Mouse (Mus musculus) cerebellum, adult 2 months (tissue): ENCODE data around the gene Rora. TPM values are rescaled to one million over a fixed set of nuclear protein-coding genes. Genes with fewer than 3 reads are reported as not detected.

ENCODE experiments used
- DNase-seq, 2 experiments: peaks; one replicate each; pipeline ENCODE4 v3.0.0; 2021
- H3K27ac ChIP-seq: fragments of 200-500 bp; 2 replicates; pipeline ENCODE4 v1.5.1; 2012; ENCODE audit warnings: low read length, control low read depth, inconsistent platforms; ENCODE audit not compliant: insufficient read depth
- H3K27me3 ChIP-seq: fragments of 200-500 bp; 2 replicates; pipeline ENCODE4 v1.6.1; 2012; ENCODE audit warnings: inconsistent platforms, mild to moderate bottlenecking, low read length, moderate library complexity; ENCODE audit not compliant: control insufficient read depth, insufficient read depth
- H3K4me1 ChIP-seq: fragments of 200-500 bp; 2 replicates; pipeline ENCODE4 v1.6.1; 2011; ENCODE audit warnings: low read length; ENCODE audit not compliant: control insufficient read depth, insufficient read depth
- H3K4me3 ChIP-seq: fragments of 200-500 bp; replicated peaks from 2 replicates; pipeline ENCODE3; 2011; ENCODE audit warnings: mild to moderate bottlenecking, low read depth, low read length, control low read depth; ENCODE audit not compliant: insufficient read depth
- CTCF ChIP-seq: fragments of 200-500 bp; IDR thresholded peaks from 2 replicates; pipeline ENCODE4 v1.5.1; 2011; ENCODE audit warnings: low read depth, mild to moderate bottlenecking, control low read depth, low read length, moderate library complexity, borderline replicate concordance; ENCODE audit not compliant: insufficient read depth
- POLR2A ChIP-seq: fragments of 200-500 bp; IDR thresholded peaks from 2 replicates; pipeline ENCODE4 v1.6.1; 2011; ENCODE audit warnings: low read length, control low read depth, borderline replicate concordance; ENCODE audit not compliant: insufficient read depth
- WGBS: fragments of 180-500 bp; shearing (Covaris S2); methylation state at CpG from one replicate; pipeline ENCODE4 v1.1.7; 2018; 5-methylcytosine and 5-hydroxymethylcytosine counted together
- polyA plus RNA-seq: library from polyadenylated mRNA; depleted of rRNA; stranded (reverse); fragments of >200 nt; gene quantifications from 2 replicates; pipeline ENCODE4 v1.2.3, GENCODE M21; 2012

Gene Rora
- polyA plus RNA-seq, 1 experiment = 58.4 TPM

- DNase-seq = no peak
- H3K4me3 ChIP-seq = no peak overlapping the region
- H3K27ac ChIP-seq = no peak overlapping the region
- 90% methylated on average over 3 of the region's 3 CpGs for WGBS
- H3K27me3 ChIP-seq = no peaks in the 10 kb centered on the region
- TF ChIP-seq CTCF = no peak
- no peak for TF ChIP-seq POLR2A
- peaks cover 3% of the 10 kb centered on the region; the same call in 1 of the 2 replicates for H3K4me1 ChIP-seq
Observed at GRCm38 (mm10) chr9:68771383-68771782, 117.8 kb downstream of the Rora start.

GRCm38 (mm10) chr9:68773770-68774169 lies 120.2 kb downstream of the Rora start:
- TF ChIP-seq POLR2A (no peak), CTCF (no peak)
- Histone ChIP-seq H3K27ac (no peak overlapping the region), H3K4me1 (peaks cover 3% of the 10 kb centered on the region; the same call in 1 of the 2 replicates), H3K4me3 (no peak overlapping the region), H3K27me3 (no peaks in the 10 kb centered on the region)
- 92% methylated on average over 3 of the region's 3 CpGs for WGBS
- no peak for DNase-seq

- DNase-seq = no peak
- WGBS = 77% methylated on average over 8 of the region's 8 CpGs
- Histone ChIP-seq H3K4me3 (no peak overlapping the region), H3K27ac (no peak overlapping the region), H3K4me1 (peaks cover 17% of the 10 kb centered on the region), H3K27me3 (no peaks in the 10 kb centered on the region)
- TF ChIP-seq CTCF = no peak
- no peak for TF ChIP-seq POLR2A
Observed at GRCm38 (mm10) chr9:68782011-68782410, 128.4 kb downstream of the Rora start.

GRCm38 (mm10) chr9:68782604-68783003 lies 129.0 kb downstream of the Rora start:
- DNase-seq = no peak
- Histone ChIP-seq H3K27ac (no peak overlapping the region), H3K4me1 (peaks cover 20% of the 10 kb centered on the region), H3K4me3 (no peak overlapping the region), H3K27me3 (no peaks in the 10 kb centered on the region)
- WGBS = 57% methylated on average over 5 of the region's 5 CpGs
- TF ChIP-seq POLR2A (no peak), CTCF (no peak)

GRCm38 (mm10) chr9:68783246-68783645 lies 129.7 kb downstream of the Rora start:
- DNase-seq = no peak
- H3K4me1 ChIP-seq = peaks cover 20% of the 10 kb centered on the region
- no peak overlapping the region for H3K27ac ChIP-seq
- TF ChIP-seq CTCF (no peak), POLR2A (no peak)
- no peak overlapping the region for H3K4me3 ChIP-seq
- no peaks in the 10 kb centered on the region for H3K27me3 ChIP-seq
- WGBS = 73% methylated on average over 5 of the region's 5 CpGs

GRCm38 (mm10) chr9:68786614-68787293 lies 133.2 kb downstream of the Rora start:
- H3K4me3 ChIP-seq = no peak overlapping the region
- TF ChIP-seq POLR2A = no peak
- no peak for TF ChIP-seq CTCF
- WGBS = 83% methylated on average over 8 of the region's 8 CpGs
- H3K27me3 ChIP-seq = no peaks in the 10 kb centered on the region
- H3K27ac ChIP-seq = no peak overlapping the region
- no peak for DNase-seq
- peaks cover 23% of the 10 kb centered on the region for H3K4me1 ChIP-seq

GRCm38 (mm10) chr9:68787665-68788064 lies 134.1 kb downstream of the Rora start:
- DNase-seq = no peak
- 28% methylated on average over 2 of the region's 2 CpGs for WGBS
- Histone ChIP-seq H3K4me1 (peaks cover 21% of the 10 kb centered on the region), H3K27me3 (no peaks in the 10 kb centered on the region), H3K27ac (no peak overlapping the region), H3K4me3 (no peak overlapping the region)
- TF ChIP-seq POLR2A (no peak), CTCF (no peak)

- DNase-seq = no peak
- Histone ChIP-seq H3K4me3 (no peak overlapping the region), H3K27ac (no peak overlapping the region), H3K4me1 (peaks cover 7% of the 10 kb centered on the region), H3K27me3 (no peaks in the 10 kb centered on the region)
- TF ChIP-seq POLR2A (no peak), CTCF (no peak)
- WGBS = 72% methylated on average over 4 of the region's 4 CpGs
Observed at GRCm38 (mm10) chr9:68790922-68791321, 137.3 kb downstream of the Rora start.
